Mouse (Mus musculus) spleen, adult 18-20 months (tissue): ENCODE results near the gene Fcgr4.
A peak's percentile ranks its signal among the peaks of the same experiment; 100 is the strongest.
"Not testable (repeated sequence)": the region's sequence is repeated elsewhere in the genome, so short reads cannot be mapped to it uniquely, and the experiment has no call there.

Source experiments
- DNase-seq, 2 experiments: peaks; one replicate each; pipeline ENCODE4 v3.0.0; 2022; ENCODE audit warnings: mixed read lengths in 2 of 2

Fcgr4 gene

DNA sequence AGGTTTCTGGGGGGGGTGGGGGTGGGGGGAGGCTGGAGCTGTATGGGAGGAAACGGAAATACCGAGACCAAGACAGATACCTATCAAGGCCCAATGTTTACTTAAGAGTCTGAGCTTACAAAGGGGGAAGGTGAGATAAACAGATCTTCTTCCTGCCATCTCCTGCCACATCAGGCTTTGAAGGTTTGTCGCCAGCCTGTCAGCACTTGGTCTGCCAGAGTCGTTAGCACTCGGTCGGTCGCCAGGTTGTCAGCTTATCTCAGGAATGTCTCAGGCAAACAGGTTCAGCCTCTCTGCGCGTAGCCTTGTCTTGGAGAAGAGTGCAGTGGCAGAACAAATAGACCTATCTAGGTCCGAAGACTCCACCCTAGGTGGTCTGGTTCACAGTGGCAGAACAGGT is 41.7 kb downstream of the Fcgr4 start:
- DNase-seq, result no peak

DNA sequence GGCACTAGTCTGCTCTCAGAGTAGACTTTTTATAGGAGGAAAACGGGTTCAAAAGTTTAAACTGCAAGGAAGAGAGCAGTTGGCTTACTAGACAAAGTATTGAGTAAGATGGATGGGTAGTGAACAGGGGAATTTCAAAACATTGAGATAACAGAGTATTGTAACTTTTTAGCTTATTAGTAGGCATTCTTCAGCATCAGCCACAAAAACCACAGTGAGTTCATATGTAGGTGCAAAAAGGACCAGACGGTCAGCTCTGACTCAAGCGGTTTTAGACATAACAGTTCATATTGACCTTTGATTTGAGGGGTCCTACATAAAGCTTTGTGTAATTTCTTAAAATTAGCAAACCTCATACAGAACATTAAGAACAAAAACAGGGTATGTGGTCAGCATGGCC is 42.8 kb downstream of the Fcgr4 start:
- DNase-seq, result no peak

DNA sequence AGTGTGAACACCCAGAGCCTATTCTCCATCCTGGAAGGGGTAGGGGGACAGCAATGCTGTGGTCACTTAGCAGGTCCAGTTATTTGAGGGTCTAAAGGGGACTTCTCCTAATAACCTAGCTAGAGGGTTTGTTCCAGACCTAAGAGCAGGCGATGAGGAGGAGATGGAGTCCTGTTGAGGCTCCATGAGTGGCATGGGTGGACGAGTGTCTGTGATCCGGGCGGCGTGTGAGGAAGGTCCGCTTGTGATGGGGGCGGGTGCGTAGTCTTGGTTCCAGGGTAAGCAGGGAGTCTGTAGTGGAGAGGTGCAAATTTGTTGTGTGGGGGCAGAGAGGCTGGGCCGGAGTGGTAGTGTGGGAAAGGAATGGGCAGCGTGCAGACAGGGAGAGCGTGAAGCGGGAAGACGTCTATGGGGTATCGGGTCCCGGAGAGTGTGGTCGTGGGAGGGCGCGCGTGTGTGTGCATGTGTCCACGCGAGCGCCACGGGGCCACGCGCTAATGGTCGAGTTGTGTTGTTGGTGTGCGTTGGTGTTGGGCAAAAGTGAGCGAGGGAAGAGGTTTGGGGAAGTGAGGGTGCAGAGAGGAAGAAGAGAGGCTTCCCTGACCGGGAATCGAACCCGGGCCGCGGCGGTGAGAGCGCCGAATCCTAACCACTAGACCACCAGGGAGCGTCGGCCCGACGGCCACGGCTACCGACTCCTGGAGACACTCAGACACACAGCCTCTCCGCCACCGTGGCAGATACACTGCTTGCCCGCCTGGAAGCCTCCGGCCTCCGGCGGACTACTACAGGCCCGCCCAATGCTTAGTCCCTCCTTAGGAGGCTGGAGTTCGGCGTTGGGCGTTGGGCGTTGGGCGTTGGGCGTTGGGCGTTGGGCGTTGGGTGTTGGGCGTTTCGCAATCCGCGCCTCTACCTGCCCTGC is 45.1 kb downstream of the Fcgr4 start:
- DNase-seq, result peak; percentile 41 to 42

DNA sequence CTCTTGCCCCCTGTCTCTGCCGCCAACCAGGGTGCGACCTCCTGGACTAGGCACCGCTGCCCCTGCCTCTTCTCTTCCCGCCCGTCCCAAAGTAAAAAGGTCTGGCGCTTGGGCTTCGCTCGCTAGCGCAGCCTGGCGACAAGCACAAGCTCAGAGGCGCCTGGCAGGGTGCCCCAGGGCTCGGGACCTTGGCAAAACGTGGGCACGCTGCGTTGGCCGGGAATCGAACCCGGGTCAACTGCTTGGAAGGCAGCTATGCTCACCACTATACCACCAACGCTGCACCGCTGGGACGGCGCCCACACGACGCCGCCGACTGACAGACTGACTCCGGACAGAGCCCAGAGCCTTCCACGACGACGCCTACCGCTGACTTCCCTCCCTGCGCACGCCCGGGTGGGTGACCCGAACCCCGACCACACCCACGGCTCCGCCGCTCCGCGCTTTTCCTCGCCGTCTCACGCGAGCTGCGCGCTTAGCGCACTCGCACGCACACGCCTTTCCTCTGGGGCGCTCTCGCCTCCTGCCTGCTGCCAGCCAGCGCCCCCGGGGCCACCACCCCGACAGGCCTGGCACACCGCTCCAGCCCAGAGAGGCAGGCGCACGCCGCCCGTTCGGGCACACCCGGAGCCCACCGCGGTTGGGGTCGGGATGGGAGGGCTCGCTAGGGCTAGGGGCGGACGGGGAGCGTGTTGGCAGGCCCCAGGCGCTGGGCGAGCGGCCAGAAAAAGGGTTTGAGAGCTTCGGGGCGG is 45.9 kb downstream of the Fcgr4 start, which contains the start of gene Fcgr3:
Gene Fcgr3 (minus strand): TSS at position 445 of the 752 bp plus-strand sequence.
- DNase-seq, result peak; percentile 64 to 71

DNA sequence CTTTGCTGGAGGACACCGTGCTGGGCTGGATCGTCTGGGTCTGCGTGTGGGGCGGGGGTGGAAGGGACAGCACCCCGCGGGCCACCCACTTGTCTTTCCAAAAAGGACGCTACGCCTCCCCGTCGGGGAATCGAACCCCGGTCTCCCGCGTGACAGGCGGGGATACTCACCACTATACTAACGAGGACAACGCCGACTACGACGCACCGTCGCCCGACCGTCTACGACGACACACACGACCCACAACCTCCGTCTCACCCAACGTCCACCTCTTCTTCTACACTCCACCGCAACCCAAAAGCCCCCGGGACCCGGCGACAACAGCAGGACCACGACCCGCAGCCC is 46.5 kb downstream of the Fcgr4 start:
- DNase-seq, result peak in 1 of 2 experiments; percentile 40

DNA sequence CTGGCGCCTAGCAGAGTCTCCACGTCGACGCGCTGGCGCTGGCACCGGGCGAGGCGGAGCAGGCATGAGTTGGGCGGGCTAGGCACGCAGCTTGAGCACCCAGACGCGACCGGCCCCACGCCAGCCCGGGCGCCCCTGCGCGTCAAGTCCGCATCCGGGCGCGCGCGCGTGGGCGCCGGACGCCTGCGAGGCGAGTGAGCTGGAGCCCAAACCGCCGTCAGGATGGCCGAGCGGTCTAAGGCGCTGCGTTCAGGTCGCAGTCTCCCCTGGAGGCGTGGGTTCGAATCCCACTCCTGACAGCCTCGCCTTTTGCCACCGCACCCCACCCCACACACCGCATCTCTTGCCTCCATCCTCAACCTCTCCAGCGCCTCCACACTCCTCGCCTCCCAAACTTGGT is 47.0 kb downstream of the Fcgr4 start:
- peak; percentile 31 to 41 for DNase-seq

DNA sequence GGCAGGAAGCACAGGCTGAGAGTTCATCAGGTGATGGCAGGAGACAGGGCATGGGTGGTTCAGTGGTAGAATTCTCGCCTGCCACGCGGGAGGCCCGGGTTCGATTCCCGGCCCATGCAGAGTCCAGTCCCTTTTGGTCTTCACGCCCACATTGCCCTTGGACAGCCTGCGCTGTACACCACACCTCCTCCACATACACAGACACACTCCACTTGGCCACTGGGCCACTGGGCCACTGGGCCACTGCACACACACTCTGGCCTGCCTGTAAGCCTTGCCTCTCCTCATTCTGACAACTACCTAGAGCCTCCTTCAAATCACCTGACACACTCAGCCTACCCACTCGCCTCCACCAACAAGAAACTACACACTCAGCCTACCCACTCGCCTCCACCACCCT is 47.9 kb downstream of the Fcgr4 start:
- not testable (repeated sequence) for DNase-seq

DNA sequence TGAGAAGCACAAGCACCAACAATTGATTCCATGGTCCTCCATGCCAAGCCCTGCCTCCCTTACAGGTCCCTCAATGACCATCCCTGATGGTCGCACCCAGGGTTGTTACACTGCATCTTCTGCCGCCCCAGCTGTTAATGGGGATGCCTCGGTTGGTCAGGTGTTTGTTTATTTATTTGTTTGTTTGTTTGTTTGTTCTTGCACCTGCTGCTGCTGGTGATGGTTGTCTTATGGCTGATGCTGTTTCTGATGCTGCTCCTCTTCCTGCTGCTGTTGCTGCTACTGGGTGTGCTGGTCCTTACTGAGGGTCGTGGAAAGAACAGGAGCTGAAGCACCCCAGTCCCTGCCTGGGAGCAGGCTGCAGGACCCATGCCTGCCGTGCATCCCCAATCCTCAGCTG is 49.2 kb downstream of the Fcgr4 start:
- not testable (repeated sequence) for DNase-seq

DNA sequence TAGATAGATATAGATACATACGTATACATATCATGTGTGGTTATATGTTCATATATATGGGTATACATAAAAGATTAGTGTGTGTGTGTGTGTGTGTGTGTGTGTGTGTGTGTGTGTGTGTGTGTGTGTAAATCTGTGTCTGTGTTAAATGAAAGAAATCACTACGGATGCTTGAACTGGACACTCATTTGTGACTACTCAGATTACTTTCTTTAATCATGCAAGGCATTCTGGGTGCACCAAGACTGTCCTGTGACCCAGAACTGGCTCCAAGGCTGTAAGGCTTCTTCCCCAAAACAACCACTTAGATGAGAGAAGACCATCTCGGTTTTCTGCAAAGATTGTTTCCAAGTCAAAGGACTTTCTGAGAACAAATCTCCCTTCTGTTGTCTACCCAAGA is 50.8 kb downstream of the Fcgr4 start:
- DNase-seq, result not testable (repeated sequence)

DNA sequence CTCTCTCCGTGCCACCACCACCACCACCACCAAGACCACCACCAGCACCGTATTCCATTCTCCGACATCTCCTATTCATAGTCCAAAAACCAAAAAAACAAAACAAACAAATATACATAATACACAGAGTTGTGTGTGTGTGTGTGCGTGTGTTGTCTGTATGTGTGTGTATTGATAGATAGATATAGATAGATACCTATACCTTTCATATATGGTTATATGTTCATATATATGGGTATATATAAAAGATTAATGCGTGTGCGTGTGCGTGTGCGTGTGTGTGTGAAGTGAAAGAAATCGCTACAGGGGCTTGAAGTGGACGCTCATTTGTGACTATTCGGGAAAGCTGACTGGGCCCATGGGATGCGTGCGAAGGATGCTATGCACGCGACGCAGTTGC is 52.2 kb downstream of the Fcgr4 start:
- not testable (repeated sequence) for DNase-seq

DNA sequence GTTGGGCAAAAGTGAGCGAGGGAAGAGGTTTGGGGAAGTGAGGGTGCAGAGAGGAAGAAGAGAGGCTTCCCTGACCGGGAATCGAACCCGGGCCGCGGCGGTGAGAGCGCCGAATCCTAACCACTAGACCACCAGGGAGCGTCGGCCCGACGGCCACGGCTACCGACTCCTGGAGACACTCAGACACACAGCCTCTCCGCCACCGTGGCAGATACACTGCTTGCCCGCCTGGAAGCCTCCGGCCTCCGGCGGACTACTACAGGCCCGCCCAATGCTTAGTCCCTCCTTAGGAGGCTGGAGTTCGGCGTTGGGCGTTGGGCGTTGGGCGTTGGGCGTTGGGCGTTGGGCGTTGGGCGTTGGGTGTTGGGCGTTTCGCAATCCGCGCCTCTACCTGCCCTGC is 53.0 kb downstream of the Fcgr4 start:
- not testable (repeated sequence) for DNase-seq

DNA sequence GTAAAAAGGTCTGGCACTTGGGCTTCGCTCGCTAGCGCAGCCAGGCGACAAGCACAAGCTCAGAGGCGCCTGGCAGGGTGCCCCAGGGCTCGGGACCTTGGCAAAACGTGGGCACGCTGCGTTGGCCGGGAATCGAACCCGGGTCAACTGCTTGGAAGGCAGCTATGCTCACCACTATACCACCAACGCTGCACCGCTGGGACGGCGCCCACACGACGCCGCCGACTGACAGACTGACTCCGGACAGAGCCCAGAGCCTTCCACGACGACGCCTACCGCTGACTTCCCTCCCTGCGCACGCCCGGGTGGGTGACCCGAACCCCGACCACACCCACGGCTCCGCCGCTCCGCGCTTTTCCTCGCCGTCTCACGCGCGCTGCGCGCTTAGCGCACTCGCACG is 53.5 kb downstream of the Fcgr4 start:
- DNase-seq, result not testable (repeated sequence)

DNA sequence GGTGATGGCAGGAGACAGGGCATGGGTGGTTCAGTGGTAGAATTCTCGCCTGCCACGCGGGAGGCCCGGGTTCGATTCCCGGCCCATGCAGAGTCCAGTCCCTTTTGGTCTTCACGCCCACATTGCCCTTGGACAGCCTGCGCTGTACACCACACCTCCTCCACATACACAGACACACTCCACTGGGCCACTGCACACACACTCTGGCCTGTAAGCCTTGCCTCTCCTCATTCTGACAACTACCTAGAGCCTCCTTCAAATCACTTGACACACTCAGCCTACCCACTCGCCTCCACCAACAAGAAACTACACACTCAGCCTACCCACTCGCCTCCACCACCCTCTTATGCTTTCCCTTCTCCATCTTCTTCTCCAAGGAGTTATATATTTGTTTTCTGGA is 55.6 kb downstream of the Fcgr4 start:
- not testable (repeated sequence) for DNase-seq

DNA sequence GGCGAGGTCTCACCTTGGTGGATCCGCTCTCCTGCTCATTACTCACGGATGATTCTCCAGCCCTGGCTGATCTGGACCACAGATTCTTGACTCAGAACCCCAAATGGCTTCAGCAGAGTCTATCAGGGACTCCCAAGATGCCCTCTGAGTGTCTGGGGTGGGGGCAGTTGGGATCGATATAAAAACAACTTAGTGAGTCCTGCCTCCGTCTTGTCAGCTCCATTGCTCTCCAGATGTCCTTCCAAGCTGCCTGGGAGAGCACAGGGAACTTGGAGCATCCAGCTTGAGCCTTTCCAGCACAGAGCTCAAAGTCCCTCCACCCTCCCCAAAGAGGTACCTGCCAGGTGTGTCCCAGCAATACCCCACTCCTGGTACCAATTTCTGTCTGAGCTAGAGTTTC is 57.5 kb downstream of the Fcgr4 start:
- DNase-seq, result not testable (repeated sequence)

DNA sequence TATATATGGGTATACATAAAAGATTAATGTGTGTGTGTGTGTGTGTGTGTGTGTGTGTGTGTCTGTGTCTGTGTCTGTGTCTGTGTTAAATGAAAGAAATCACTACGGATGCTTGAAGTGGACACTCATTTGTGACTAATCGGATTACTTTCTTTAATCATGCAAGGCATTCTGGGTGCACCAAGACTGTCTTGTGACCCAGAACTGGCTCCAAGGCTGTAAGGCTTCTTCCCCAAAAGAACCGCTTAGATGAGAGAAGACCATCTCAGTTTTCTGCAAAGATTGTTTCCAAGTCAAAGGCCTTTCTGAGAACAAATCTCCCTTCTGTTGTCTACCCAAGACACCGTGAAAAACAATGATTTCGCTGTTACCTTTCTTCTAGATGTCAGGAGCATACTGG is 58.5 kb downstream of the Fcgr4 start:
- not testable (repeated sequence) for DNase-seq

DNA sequence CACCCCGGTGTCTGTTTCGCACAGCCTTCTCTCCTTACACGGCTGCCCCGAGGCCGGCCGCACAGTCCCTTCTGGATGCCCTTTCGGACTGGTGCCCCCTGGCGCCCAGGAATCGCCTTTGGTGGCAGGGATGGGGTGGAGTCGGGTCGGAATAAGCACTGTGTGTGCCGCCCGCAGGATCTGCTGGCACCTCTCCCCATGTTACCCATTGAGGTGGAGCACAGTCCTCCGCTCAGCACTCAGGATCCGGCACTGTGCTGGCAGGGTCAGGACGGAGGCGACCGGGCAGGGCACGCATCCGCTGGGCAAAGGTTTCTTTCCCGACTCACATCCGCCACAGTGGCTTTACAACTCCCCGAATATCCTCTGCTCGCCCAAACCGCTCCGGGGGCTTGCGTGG is 59.2 kb downstream of the Fcgr4 start:
- DNase-seq, result peak; percentile 19 to 34

DNA sequence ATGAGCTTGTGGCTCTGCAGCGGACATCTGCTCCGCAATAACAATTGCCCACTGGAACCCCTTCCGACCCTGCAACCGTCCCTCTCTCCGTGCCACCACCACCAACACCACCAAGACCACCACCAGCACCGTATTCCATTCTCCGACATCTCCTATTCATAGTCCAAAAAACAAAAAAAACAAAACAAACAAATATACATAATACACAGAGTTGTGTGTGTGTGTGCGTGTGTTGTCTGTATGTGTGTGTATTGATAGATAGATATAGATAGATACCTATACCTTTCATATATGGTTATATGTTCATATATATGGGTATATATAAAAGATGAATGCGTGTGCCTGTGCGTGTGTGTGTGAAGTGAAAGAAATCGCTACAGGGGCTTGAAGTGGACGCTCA is 59.7 kb downstream of the Fcgr4 start:
- DNase-seq, result not testable (repeated sequence)

DNA sequence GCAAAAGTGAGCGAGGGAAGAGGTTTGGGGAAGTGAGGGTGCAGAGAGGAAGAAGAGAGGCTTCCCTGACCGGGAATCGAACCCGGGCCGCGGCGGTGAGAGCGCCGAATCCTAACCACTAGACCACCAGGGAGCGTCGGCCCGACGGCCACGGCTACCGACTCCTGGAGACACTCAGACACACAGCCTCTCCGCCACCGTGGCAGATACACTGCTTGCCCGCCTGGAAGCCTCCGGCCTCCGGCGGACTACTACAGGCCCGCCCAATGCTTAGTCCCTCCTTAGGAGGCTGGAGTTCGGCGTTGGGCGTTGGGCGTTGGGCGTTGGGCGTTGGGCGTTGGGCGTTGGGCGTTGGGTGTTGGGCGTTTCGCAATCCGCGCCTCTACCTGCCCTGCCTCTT is 60.6 kb downstream of the Fcgr4 start:
- DNase-seq, result not testable (repeated sequence)
